Mouse (Mus musculus): ENCODE data around the gene Atf6.

DNA sequence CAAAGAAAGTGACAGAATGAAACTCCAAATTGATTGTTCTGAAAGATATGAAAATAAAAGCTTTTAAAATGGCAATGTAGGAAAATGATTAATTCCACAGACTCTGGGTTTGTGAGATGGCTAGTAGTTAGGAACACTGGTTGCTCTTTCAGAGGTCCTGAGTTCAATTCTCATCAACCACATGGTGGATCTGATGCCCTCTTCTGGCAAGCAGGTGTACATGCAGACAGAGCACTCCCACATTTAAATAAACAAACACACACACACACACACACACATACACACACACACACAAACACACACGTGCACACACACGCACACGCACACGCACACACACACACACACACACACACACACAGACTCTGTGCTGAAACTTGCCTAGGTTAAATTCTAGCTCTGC, 89.9 kb downstream of the Atf6 start:
- TF ChIP-seq TCF12 (IDR thresholded peaks at IDR 0.05; ENCODE audit: low read depth, low read length), result no peak
- TF ChIP-seq POLR2A (IDR thresholded peaks at IDR 0.05; ENCODE audit: low read depth, low read length), result no peak
